Mouse (Mus musculus) liver, embryonic 11.5 days (tissue): Measurements from ENCODE around the gene Ifitm3. TPM values are rescaled to one million over a fixed set of nuclear protein-coding genes. Genes with fewer than 3 reads are reported as not detected.

ENCODE experiments used
- ATAC-seq: fragments of 200-750 bp; cut with Nextera tagmentation; replicated peaks from 2 replicates; pipeline ENCODE4 v1.8.0; 2017; ENCODE audit warnings: moderate number of reproducible peaks, mild to moderate bottlenecking, moderate TSS enrichment, moderate library complexity; ENCODE audit not compliant: low FRiP score
- DNase-seq: peaks from one replicate; pipeline ENCODE4 v3.0.0-alpha.2; 2017; ENCODE audit warnings: low spot score
- H3K27ac ChIP-seq: fragments of 300-500 bp; sonication (generic); 2 replicates; pipeline ENCODE4 v1.5.1; 2014; ENCODE audit warnings: mild to moderate bottlenecking, low read depth, low read length, control low read depth
- H3K27me3 ChIP-seq: fragments of 300-500 bp; sonication (generic); replicated peaks from 2 replicates; pipeline ENCODE4 v1.6.1; 2014; ENCODE audit warnings: low read length, mixed read lengths; ENCODE audit not compliant: control insufficient read depth, insufficient read depth
- H3K36me3 ChIP-seq: fragments of 300-500 bp; sonication (generic); 2 replicates; pipeline ENCODE4 v1.6.1; 2014; ENCODE audit warnings: mild to moderate bottlenecking, low read length, moderate library complexity, mixed read lengths; ENCODE audit not compliant: control insufficient read depth, insufficient read depth
- H3K4me1 ChIP-seq: fragments of 300-500 bp; sonication (generic); replicated peaks from 2 replicates; pipeline ENCODE4 v1.6.1; 2014; ENCODE audit warnings: low read length, mixed read lengths; ENCODE audit not compliant: control insufficient read depth, insufficient read depth
- H3K4me2 ChIP-seq: fragments of 300-500 bp; sonication (generic); 2 replicates; pipeline ENCODE4 v1.6.1; 2014; ENCODE audit warnings: mild to moderate bottlenecking, control low read depth, moderate library complexity
- H3K4me3 ChIP-seq: fragments of 300-500 bp; sonication (generic); 2 replicates; pipeline ENCODE4 v1.5.1; 2014; ENCODE audit warnings: low read depth, low read length, control low read depth
- H3K9ac ChIP-seq: fragments of 300-500 bp; sonication (generic); 2 replicates; pipeline ENCODE4 v1.6.1; 2014; ENCODE audit warnings: low read depth, low read length, control low read depth
- H3K9me3 ChIP-seq: fragments of 300-500 bp; sonication (generic); 2 replicates; pipeline ENCODE4 v1.6.1; 2016; ENCODE audit warnings: low read length, inconsistent platforms, mixed read lengths; ENCODE audit not compliant: control insufficient read depth
- WGBS: fragments of 180-500 bp; shearing (Covaris S2); extraction: QIAGEN DNeasy Blood & Tissue Kit; methylation state at CpG from one replicate; pipeline ENCODE4 v1.1.7; 2014; 5-methylcytosine and 5-hydroxymethylcytosine counted together
- polyA plus RNA-seq: library from polyadenylated mRNA; unstranded; fragments of >200 nt; fragmentation: Nextera tagmentation; extraction: Ambion mirVana; gene quantifications from 2 replicates; pipeline ENCODE4 v1.2.1, GENCODE M21; 2014

The Ifitm3 gene
- polyA plus RNA-seq, 1 experiment from 2014 or later, result 45.0 TPM

DNA sequence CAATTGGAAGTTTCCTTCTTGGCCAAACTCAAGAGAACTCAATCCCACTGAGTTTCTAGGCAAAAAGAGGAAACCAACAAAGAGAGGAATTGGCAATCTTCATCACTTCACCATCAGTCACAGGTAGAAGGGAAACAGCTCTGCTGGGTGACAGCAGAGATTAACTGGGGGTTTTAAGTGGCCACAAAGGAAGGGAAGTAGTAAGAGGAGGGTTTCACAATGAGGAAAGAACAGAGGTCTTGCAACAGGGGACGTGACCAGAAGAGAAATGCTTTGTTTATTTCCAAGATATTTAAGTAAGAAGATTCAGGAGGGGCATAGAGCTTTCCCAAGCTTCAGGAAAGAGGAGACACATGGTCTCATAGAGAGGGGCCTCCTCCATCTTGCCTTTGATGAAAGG lies 12.8 kb downstream of the Ifitm3 start:
- no peak overlapping the region for H3K27ac ChIP-seq
- no peaks in the 10 kb centered on the region for H3K36me3 ChIP-seq
- 39% methylated on average over 1 of the region's 1 CpGs for WGBS
- no peaks in the 10 kb centered on the region for H3K9me3 ChIP-seq
- no peaks in the 10 kb centered on the region for H3K4me1 ChIP-seq
- DNase-seq (no peak), ATAC-seq (no peak)
- H3K4me2 ChIP-seq, result no peak overlapping the region
- no peak overlapping the region for H3K4me3 ChIP-seq
- no peak overlapping the region for H3K9ac ChIP-seq
- no peaks in the 10 kb centered on the region for H3K27me3 ChIP-seq

DNA sequence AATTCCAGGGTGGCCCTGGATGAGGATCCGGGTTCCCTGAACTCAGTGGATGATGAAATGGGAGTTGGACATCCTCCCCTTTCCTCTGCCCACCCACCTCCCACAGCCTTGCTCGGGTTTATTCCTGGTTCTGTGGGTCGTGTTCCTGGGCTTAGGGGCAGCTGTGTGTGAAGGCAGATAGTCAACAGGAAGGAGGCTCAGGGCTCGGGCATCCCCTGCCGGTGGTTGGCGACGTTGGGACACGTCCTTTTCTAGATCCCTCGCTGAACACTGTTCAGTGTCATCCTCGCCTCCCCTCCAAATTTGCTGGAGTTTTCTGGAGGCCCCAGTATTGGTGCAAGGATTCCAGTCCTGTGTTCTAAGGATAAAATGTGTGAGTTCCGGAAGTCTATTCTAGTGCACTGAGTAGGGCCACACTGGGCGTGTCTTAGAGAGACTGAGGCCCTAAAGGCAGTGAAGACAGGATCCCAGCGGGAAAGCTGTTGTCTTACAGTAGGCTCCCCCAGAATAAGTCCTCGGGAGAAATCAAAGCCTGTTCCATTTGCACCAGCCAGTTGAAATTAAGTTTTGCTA lies 19.4 kb downstream of the Ifitm3 start:
- Histone ChIP-seq H3K4me2 (no peak overlapping the region), H3K4me1 (0 out of 2 replicates have a peak, but pooled peaks cover 2% of the 10 kb centered on the region), H3K4me3 (no peak overlapping the region), H3K9ac (no peak overlapping the region), H3K27me3 (no peaks in the 10 kb centered on the region), H3K27ac (no peak overlapping the region), H3K9me3 (no peaks in the 10 kb centered on the region), H3K36me3 (no peaks in the 10 kb centered on the region)
- no peak for ATAC-seq
- no peak for DNase-seq
- WGBS, result 60% methylated on average over 14 of the region's 14 CpGs

DNA sequence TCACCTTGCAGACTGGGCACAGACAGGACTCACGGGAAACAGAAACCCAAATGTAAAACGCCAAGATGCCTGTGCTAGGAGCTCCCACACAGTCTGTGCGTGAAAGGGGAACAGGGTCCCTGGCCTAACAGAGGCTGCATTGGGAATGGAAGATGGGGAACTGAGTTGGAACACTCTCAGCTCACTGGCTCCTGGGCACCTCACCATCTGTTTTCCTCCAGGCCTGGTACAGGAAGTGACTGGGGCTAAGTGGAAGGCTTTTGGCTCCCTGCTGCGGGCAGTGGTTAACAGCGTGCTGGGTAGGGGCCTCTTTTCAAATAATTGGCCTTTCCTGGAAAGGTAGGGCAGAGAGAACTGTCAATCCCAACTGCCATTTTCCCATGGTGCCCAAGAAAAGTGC lies 19.9 kb downstream of the Ifitm3 start:
- Histone ChIP-seq H3K4me3 (no peak overlapping the region), H3K27me3 (no peaks in the 10 kb centered on the region), H3K9me3 (no peaks in the 10 kb centered on the region), H3K27ac (no peak overlapping the region), H3K4me1 (0 out of 2 replicates have a peak, but pooled peaks cover 2% of the 10 kb centered on the region), H3K9ac (0 out of 2 replicates have a peak overlapping the region, but pooled peaks have one; percentile 9), H3K36me3 (no peaks in the 10 kb centered on the region), H3K4me2 (no peak overlapping the region)
- 42% methylated on average over 5 of the region's 5 CpGs for WGBS
- DNase-seq (no peak), ATAC-seq (no peak)

DNA sequence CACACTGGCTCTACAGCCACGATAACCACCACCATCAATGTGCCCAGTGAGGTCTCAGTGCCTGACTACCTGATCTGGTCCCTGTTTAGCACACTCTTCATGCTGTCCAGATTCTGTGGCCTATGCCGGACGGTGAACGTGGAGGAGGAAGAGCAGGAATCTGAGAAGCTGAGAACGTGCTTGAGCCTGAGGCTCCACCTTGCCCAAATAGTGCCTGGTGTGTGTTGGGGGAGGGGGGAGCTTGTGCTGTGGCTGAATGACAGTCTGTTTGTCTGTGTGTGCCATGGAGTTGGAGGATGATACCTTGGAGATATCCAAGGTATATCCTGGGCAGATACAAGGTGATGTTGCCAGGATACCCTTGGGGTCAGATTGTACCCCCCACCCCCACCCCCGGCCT lies 20.4 kb downstream of the Ifitm3 start:
- no peaks in the 10 kb centered on the region for H3K27me3 ChIP-seq
- 0 out of 2 replicates have a peak, but pooled peaks cover 2% of the 10 kb centered on the region for H3K4me1 ChIP-seq
- no peak overlapping the region for H3K4me3 ChIP-seq
- 0 out of 2 replicates have a peak overlapping the region, but pooled peaks have one; percentile 9 for H3K9ac ChIP-seq
- H3K27ac ChIP-seq, result no peak overlapping the region
- DNase-seq (no peak), ATAC-seq (no peak; the same call in 1 of the 2 replicates)
- H3K4me2 ChIP-seq, result no peak overlapping the region
- H3K9me3 ChIP-seq, result no peaks in the 10 kb centered on the region
- WGBS, result 51% methylated on average over 6 of the region's 6 CpGs
- no peaks in the 10 kb centered on the region for H3K36me3 ChIP-seq

DNA sequence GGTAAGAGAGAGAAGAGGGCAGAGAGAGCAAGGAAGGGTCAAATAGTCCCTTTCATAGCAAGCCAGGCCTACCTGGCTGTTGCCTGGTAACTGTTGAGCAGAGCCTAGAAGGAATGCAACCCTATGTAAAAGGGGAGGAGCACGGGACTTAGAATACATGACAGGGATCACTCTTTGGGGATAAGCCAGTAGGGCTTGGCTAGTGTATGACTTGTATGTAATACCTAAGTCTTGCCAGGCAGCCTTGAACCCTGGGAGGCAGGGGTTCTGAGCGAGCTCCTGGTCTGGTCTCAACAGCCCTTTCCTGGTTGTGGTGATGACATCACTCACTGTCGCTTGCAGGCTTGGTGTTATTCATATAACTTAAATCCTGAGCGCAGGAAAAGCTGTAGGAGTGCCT lies 21.5 kb downstream of the Ifitm3 start:
- H3K9ac ChIP-seq, result no peak overlapping the region
- no peaks in the 10 kb centered on the region for H3K27me3 ChIP-seq
- DNase-seq (no peak), ATAC-seq (no peak)
- H3K4me1 ChIP-seq, result 0 out of 2 replicates have a peak, but pooled peaks cover 2% of the 10 kb centered on the region
- no peaks in the 10 kb centered on the region for H3K9me3 ChIP-seq
- no peak overlapping the region for H3K4me3 ChIP-seq
- H3K27ac ChIP-seq, result no peak overlapping the region
- WGBS, result 59% methylated on average over 4 of the region's 4 CpGs
- H3K36me3 ChIP-seq, result no peaks in the 10 kb centered on the region
- no peak overlapping the region for H3K4me2 ChIP-seq

DNA sequence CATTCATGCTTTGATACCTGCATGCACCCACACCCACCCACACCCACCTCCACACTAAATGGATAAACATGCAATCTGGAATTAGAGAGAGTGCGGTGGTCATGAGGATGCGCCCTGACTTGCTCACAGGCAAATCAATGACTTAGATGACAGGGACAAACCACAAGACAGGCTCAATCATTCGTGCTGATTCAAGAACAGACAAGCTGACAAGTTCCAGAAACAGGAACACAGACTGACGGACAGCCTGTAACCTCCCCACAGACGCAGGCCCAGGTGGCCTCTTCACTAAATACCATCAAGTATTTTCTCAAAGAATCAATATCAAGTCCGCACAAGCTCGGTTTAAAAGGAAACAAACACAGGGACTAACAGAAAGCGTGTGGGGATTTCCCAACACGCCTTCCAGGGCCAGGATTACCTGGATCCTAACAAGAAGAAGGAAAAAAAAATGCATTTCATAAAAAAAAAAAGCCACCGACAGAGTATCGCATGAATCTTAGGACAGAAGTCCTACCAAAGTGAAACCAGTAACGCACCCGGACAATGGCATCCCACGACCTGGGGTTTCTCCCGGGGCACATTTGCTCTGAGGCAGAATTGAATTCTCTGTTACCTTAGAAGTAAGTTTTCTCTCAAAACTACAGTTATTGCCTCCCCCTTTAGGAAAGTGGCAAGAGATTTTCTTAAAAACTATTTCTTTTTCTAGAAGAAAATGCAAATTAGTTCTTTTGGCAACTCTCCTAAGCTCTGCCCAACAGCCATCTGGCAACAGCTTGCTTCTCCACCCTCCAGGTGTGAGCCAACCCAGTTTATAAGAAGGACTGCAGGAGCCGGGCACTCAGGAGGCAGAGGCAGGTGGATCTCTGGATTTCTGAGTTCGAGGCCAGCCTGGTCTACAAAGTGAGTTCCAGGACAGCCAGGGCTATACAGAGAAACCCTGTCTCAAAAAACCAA lies 23.1 kb downstream of the Ifitm3 start:
- Histone ChIP-seq H3K27ac (no peak overlapping the region), H3K4me3 (no peak overlapping the region), H3K36me3 (no peaks in the 10 kb centered on the region), H3K9me3 (no peaks in the 10 kb centered on the region), H3K4me2 (no peak overlapping the region), H3K27me3 (0 out of 2 replicates have a peak, but pooled peaks cover 2% of the 10 kb centered on the region), H3K4me1 (0 out of 2 replicates have a peak, but pooled peaks cover 2% of the 10 kb centered on the region), H3K9ac (no peak overlapping the region)
- 69% methylated on average over 17 of the region's 17 CpGs for WGBS
- DNase-seq (peak; percentile 28), ATAC-seq (no peak)

DNA sequence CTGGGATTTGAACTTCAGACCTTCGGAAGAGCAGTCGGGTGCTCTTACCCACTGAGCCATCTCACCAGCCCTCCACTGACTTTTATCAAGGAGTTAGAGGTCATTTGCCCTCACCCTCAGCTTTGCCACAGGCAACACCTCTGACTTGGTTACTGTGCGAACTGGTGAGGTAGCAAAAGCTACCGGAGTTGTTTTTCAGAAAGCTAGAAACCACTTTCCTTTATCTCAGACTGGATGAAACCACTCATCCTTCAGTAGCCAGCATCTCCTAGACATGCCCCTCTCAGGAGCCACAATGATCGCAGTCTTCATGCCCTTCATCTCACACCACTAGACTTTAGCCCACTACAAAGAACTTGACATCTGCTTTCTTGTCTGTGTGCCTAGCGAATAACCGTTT lies 27.6 kb downstream of the Ifitm3 start:
- H3K9ac ChIP-seq, result no peak overlapping the region
- no peaks in the 10 kb centered on the region for H3K9me3 ChIP-seq

DNA sequence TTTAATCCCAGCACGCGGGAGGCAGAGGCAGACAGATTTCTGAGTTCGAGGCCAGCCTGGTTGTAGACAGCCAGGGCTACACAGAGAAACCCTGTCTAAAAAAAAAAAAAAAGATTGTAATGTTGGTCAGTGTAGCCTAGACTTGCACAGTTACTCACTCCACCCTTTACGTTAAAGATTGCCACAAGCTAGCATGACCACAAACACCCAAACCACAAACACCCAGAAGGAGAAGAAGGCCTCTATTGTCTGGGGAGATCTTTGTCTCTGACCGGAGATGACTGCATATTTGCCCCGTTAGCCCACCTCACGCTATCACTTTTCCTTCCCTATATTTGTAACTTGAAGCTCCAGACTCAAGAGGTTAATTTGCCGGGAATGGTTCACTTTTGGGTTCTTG lies 28.9 kb downstream of the Ifitm3 start:
- Histone ChIP-seq H3K4me1 (no peaks in the 10 kb centered on the region), H3K4me2 (no peak overlapping the region), H3K27ac (no peak overlapping the region), H3K36me3 (no peaks in the 10 kb centered on the region), H3K9me3 (no peaks in the 10 kb centered on the region), H3K4me3 (no peak overlapping the region), H3K9ac (no peak overlapping the region), H3K27me3 (peaks cover 2% of the 10 kb centered on the region; the same call in 1 of the 2 replicates)
- ATAC-seq (no peak), DNase-seq (no peak)
- 50% methylated on average over 8 of the region's 8 CpGs for WGBS

More for the DNA sequence above, 27.6 kb downstream of the Ifitm3 start:
- Histone ChIP-seq H3K4me1 (no peaks in the 10 kb centered on the region), H3K27ac (no peak overlapping the region), H3K4me3 (no peak overlapping the region), H3K36me3 (no peaks in the 10 kb centered on the region), H3K4me2 (no peak overlapping the region), H3K27me3 (peaks cover 2% of the 10 kb centered on the region; the same call in 1 of the 2 replicates)
- WGBS, result 66% methylated on average over 7 of the region's 7 CpGs
- ATAC-seq (no peak), DNase-seq (no peak)
